Mouse (Mus musculus): ENCODE measurements around the gene Nexmif. TPM values are rescaled to one million over a fixed set of nuclear protein-coding genes. Genes with fewer than 3 reads are reported as not detected.
A peak's percentile ranks its signal among the peaks of the same experiment; 100 is the strongest.
"Not testable (repeated sequence)": the region's sequence is repeated elsewhere in the genome, so short reads cannot be mapped to it uniquely, and the experiment has no call there.

The Nexmif gene
- polyA plus RNA-seq (2016; fragmentation: Nextera tagmentation; extraction: Ambion mirVana): 0.50 and 0.52 TPM in 2 replicates

DNA sequence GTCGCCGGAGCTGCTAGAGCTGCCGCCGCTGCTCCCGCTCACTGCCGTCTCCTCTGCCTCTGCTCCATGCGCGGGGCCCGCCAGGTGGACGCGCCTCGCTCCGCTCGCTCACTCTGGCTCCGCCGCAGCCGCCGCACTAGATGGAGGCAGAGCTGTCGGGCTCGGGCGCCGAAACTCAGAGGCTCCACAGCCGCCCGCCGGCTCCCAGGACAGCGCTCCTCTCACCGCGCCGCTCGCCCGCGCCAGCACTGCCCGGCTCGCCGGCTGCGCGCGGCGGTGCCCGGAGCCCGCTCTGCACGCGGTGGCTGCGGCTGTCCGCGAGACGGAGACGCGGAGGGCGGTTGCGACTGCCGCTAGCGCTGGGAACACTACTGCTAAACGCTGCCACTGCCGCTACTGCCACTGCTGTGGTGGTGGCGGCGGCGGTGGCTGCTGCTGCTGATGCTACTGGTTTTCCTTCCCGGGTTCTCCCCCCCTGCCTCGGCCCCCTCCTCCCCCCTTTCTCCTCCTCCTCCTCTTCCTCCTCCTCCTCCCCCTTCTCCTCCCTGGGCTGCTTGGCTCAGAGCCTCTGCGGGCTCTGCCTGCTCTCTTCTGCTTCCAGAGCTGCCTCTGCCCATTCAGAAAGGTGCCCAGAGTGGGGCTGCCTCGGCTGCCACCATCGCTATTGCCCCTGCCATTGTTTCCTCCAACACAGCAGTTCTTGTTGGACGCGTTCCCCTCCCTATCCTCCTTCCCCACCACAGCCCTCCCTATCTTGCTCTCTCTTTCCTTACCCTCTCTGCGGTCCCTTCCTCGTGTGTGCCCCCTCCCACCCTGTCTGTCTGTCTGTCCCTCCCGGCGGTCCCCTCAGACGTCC, at the start of gene Nexmif:
Gene Nexmif (minus strand): TSS at position 450 of the 856 bp plus-strand sequence.
- no peaks in the 10 kb centered on the region for H3K36me3 ChIP-seq (replicated peaks)
- 24% methylated on average over 70 of the region's 70 CpGs for WGBS
- peak within 1 kb of the TSS; percentile 75 for H3K27ac ChIP-seq (replicated peaks)
- peak; percentile 60 for DNase-seq (ENCODE audit: low spot score)
- H3K4me1 ChIP-seq: peaks cover 6% of the 10 kb centered on the region; the same call in 1 of the 2 replicates
- H3K9me3 ChIP-seq: peaks cover 12% of the 10 kb centered on the region; the same call in 1 of the 2 replicates
- peaks cover 89% of the 10 kb centered on the region for H3K27me3 ChIP-seq (replicated peaks; ENCODE audit: low read depth, poor library complexity, severe bottlenecking)
- H3K4me3 ChIP-seq: peak within 1 kb of the TSS; percentile 62

DNA sequence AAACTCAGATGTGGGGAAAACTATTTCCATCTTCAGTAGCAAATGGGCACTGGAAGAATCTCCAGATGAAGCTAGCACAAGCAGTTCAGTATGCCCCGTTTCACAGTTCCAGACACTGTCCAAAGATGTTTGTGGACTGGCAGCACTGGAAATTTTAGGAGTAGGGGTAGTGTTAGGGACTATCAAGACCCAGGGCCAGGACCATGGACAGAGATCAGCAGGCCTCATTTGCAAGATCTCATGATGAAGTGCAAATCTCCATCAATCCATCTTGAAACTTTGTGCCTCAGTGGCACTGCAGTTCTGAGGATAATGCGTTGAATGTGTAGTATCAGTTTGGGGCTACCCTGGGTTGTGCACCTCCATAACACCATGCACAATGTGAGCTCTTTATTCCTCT, 7.7 kb upstream of the Nexmif start:
- H3K4me3 ChIP-seq: no peak overlapping the region
- H3K4me1 ChIP-seq: no peaks in the 10 kb centered on the region
- DNase-seq (ENCODE audit: low spot score): peak; percentile 45
- peaks cover 43% of the 10 kb centered on the region for H3K27me3 ChIP-seq (replicated peaks; ENCODE audit: low read depth, poor library complexity, severe bottlenecking)
- no peaks in the 10 kb centered on the region for H3K9me3 ChIP-seq
- WGBS: 75% methylated on average over 2 of the region's 2 CpGs
- no peaks in the 10 kb centered on the region for H3K36me3 ChIP-seq (replicated peaks)
- no peak overlapping the region for H3K27ac ChIP-seq (replicated peaks)

DNA sequence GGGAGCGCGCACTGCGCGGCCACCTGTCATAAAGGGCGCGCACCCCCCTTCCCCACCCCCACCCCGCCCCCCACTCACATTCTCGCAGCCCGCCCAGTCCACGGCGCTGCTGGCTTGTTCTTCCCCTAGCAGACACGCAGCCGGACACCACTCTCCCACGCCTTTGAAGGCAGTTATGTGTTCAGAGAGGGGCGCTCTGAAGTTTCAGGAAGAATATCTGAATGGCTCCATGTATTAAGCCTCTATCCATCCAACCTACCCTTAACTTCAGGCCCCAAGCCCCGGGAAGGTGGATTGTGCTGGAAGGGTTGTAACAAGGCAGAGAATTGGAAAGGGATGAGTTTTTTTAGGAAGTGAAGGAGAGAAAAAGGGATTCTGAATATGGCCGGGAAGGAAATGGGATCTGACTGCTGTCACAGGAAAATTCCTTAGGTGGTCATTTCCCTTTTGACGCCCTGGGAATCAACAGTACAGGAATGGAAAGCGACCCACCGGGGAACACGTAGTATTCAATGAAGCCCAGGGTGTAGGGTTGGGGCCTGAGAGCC, 681 bp upstream of the Nexmif start:
- DNase-seq (ENCODE audit: low spot score): peak; percentile 14
- Histone ChIP-seq H3K4me1 (peaks cover 6% of the 10 kb centered on the region; the same call in 1 of the 2 replicates), H3K27ac (replicated peaks) (no peak overlapping the region), H3K9me3 (peaks cover 12% of the 10 kb centered on the region; the same call in 1 of the 2 replicates), H3K36me3 (replicated peaks) (no peaks in the 10 kb centered on the region), H3K4me3 (peak overlapping the region; percentile 62), H3K27me3 (replicated peaks; ENCODE audit: low read depth, poor library complexity, severe bottlenecking) (peaks cover 89% of the 10 kb centered on the region)
- 34% methylated on average over 21 of the region's 21 CpGs for WGBS

DNA sequence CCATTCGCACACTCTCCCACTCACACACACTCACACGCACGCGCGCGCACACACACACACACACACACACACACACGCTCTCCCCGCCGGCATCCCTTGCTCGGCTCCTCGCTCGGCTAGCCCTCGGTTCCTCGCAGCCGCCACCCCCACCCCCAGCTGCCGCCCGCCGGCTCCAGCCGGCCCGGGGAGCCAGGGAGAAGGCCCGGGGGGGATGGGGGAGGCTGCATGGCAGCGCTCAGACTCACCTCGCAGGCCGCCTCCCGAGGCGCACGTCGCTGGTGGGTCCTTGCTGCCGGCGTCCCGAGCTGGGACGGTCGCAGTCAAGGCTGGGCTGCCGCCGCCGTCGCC, 623 bp downstream of the Nexmif start:
- H3K4me3 ChIP-seq: peak overlapping the region; percentile 62
- H3K36me3 ChIP-seq (replicated peaks): no peaks in the 10 kb centered on the region
- peaks cover 94% of the 10 kb centered on the region for H3K27me3 ChIP-seq (replicated peaks; ENCODE audit: low read depth, poor library complexity, severe bottlenecking)
- H3K4me1 ChIP-seq: peaks cover 6% of the 10 kb centered on the region; the same call in 1 of the 2 replicates
- 22% methylated on average over 37 of the region's 37 CpGs for WGBS
- H3K27ac ChIP-seq (replicated peaks): peak overlapping the region; percentile 75
- H3K9me3 ChIP-seq: peaks cover 12% of the 10 kb centered on the region; the same call in 1 of the 2 replicates
- DNase-seq (ENCODE audit: low spot score): peak; percentile 66

DNA sequence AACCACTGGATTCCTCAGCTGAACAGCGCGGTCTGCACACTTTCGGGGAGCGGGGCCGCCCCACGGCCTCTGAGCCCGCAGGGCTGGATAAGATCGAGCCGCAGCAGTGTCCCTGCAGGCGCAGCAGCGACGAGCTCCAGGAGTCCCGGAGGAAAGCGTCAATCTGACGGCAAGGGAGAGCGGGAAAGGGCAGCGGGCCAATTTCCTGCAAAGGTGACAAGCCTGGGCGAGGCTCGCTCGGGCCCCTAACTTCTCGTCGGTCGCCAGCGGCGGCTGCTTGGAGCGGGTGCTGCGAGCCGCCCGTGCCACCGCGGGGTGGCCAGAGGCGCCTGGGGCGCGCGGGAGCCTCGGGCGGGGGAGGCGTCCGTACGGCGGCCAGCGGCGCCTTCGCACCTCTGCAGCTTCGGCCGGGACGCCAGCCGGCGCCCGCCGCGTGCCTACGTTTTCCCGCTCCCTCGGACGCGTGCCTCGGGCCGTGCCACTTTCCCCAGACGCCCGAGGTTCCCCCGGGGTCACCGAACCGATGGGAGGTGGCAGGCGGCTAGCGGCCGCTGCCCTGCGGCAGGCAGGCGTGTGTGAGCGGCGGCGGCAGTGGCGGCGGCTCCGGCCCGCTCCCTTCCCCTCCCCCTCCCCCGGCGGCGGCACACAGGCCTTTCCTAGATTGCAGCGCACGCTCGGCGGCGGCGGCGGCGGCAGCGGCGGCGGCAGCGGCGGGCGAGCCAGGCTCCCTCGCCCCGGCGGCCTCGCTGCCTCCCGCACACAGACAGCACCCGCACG, 1.2 kb downstream of the Nexmif start:
- peak; percentile 52 for DNase-seq (ENCODE audit: low spot score)
- WGBS: 33% methylated on average over 99 of the region's 100 CpGs
- peaks cover 98% of the 10 kb centered on the region for H3K27me3 ChIP-seq (replicated peaks; ENCODE audit: low read depth, poor library complexity, severe bottlenecking)

DNA sequence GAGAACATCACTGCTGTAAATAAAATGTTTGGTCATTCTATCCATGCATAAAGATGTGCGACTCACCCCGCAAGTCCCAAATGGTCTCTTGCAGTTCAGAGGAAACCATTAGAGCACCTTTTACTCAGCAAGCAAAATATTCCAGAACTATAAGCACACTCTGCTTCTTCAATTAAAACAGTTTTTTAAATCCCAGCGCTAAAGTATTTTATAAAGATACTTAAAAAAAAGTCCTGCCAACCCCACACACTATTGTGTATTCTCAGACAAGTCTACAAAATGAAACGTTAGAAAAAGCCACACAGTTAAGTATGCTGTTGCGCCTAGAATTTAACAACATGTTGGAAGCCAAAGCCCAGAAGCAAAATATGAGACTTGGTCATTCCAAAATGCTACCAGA, 1.9 kb downstream of the Nexmif start:
- WGBS: 50% methylated on average over 5 of the region's 5 CpGs
- Histone ChIP-seq H3K9me3 (peaks cover 12% of the 10 kb centered on the region; the same call in 1 of the 2 replicates), H3K36me3 (replicated peaks) (no peaks in the 10 kb centered on the region), H3K4me1 (peaks cover 6% of the 10 kb centered on the region; the same call in 1 of the 2 replicates), H3K27me3 (replicated peaks; ENCODE audit: low read depth, poor library complexity, severe bottlenecking) (peaks cover 100% of the 10 kb centered on the region), H3K27ac (replicated peaks) (no peak overlapping the region), H3K4me3 (peak overlapping the region; percentile 62; the same call in 1 of the 2 replicates)
- DNase-seq (ENCODE audit: low spot score): no peak

More for the DNA sequence above, 1.2 kb downstream of the Nexmif start:
- Histone ChIP-seq H3K27ac (replicated peaks) (peak overlapping the region; percentile 75), H3K9me3 (peaks cover 12% of the 10 kb centered on the region; the same call in 1 of the 2 replicates), H3K4me3 (peak overlapping the region; percentile 62), H3K36me3 (replicated peaks) (no peaks in the 10 kb centered on the region), H3K4me1 (peaks cover 6% of the 10 kb centered on the region; the same call in 1 of the 2 replicates)

DNA sequence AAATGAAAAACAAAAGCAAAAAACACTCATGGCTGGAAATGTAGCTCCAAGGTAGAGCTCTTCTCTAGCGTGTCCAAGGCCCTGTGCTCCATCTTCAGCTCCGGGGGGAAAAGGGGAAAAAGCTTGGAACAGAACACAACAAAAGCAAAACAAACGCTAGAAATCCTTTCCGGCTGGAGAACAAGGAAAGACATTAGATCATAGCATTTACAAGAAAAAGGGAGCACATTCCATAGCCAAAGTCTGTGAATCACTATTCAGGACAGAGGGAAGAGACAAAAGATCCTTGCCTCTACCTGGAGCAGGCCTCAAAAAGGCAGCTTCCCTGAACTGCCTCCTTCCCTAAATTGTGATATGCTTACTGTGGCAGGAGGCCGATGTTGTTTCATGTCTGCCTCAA, 4.4 kb downstream of the Nexmif start:
- WGBS: 49% methylated on average over 5 of the region's 5 CpGs
- no peak overlapping the region for H3K4me3 ChIP-seq
- peaks cover 88% of the 10 kb centered on the region for H3K27me3 ChIP-seq (replicated peaks; ENCODE audit: low read depth, poor library complexity, severe bottlenecking)

DNA sequence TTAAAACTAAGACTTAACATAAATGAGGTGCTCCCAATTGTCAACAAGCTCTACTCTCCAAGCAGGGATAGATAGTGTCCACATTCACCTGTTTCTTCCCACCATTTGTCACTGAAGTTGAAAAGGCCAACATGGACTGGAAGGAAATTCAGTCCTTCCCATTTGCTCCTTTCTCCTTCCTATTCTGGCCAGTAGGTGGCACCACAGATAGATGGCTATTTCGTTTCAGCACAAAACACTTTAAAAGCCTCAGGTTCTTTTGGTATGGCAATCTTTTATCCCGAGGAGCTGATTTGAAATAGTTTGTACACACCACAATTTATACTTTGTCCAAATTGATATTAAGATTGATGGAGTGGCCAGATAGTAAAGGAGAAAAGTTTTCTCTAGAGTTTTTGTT, 21.7 kb downstream of the Nexmif start:
- peak; percentile 17 for DNase-seq (ENCODE audit: low spot score)
- Histone ChIP-seq H3K4me3 (no peak overlapping the region), H3K27me3 (replicated peaks; ENCODE audit: low read depth, poor library complexity, severe bottlenecking) (peaks cover 56% of the 10 kb centered on the region), H3K4me1 (no peaks in the 10 kb centered on the region), H3K36me3 (replicated peaks) (no peaks in the 10 kb centered on the region), H3K9me3 (no peaks in the 10 kb centered on the region), H3K27ac (replicated peaks) (no peak overlapping the region)
- WGBS: 35% methylated on average over 2 of the region's 2 CpGs

More for the DNA sequence above, 4.4 kb downstream of the Nexmif start:
- no peak overlapping the region for H3K27ac ChIP-seq (replicated peaks)
- H3K36me3 ChIP-seq (replicated peaks): no peaks in the 10 kb centered on the region
- peaks cover 6% of the 10 kb centered on the region; the same call in 1 of the 2 replicates for H3K4me1 ChIP-seq
- DNase-seq (ENCODE audit: low spot score): no peak
- H3K9me3 ChIP-seq: peaks cover 12% of the 10 kb centered on the region; the same call in 1 of the 2 replicates

DNA sequence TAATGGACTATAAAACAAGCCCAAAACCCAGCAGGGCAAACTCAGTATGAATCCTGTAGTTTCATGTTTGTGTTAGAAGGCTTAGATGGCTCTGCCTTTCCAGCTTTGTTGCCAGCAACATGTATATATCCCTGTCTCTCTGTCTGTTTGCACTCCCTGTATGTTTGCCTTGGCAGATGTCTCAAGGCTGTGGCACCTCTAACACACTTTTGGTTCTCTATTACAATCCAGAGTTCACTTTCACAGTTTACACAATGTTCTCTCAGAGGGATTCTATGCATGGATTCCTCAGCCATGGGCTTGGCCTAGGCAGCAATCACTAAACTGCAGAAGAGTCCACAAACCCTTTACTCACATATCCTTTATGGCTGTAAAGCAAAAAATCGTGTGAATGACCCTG, 50.9 kb downstream of the Nexmif start:
- Histone ChIP-seq H3K4me1 (no peaks in the 10 kb centered on the region), H3K27me3 (replicated peaks; ENCODE audit: low read depth, poor library complexity, severe bottlenecking) (peaks cover 73% of the 10 kb centered on the region), H3K9me3 (no peaks in the 10 kb centered on the region), H3K36me3 (replicated peaks) (no peaks in the 10 kb centered on the region), H3K4me3 (no peak overlapping the region), H3K27ac (replicated peaks) (no peak overlapping the region)
- DNase-seq (ENCODE audit: low spot score): no peak
- WGBS: 51% methylated on average over 1 of the region's 1 CpGs

DNA sequence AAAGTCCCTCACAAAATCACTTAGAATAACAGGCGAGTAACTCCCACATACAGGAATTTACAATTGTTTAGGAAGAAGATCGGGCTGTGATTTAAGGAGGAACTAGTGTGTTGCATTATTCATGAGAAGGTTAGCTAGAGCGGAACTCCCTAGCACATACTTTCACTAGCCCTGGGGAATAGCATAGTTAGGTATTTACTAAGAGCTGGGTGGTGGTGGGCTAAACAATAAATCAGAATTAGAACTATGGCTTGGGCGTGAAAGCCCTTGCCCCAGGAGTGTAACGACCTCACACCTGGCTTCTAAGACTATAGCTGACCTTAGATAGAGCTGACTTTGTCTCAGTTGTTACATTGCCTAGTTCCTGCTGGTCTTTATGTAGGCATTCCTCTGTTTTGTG, 85.7 kb downstream of the Nexmif start:
- not testable (repeated sequence) for H3K4me1 ChIP-seq; H3K27ac ChIP-seq (replicated peaks); H3K9me3 ChIP-seq; H3K4me3 ChIP-seq; DNase-seq (ENCODE audit: low spot score); H3K36me3 ChIP-seq (replicated peaks)
- WGBS: 87% methylated on average over 5 of the region's 5 CpGs
- peaks cover 45% of the 10 kb centered on the region for H3K27me3 ChIP-seq (replicated peaks; ENCODE audit: low read depth, poor library complexity, severe bottlenecking)

DNA sequence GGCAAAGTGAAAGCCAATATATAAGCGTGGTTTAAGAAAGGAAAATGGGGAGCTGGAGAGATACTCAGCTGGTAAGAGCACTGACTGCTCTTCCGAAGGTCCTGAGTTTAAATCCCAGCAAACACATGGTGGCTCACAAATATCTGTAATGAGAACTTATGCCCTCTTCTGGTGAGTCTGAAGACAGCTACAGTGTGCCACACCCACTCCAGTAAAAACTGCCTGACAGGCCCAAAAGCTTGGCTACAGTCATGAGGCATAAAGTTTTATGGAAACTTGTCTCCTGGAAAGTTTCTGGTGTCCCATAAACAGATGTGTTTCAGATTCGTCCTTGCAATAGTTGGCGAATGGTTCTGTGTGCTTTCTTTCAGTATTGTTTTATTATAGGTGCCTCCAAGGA, 86.4 kb downstream of the Nexmif start:
- 65% methylated on average over 4 of the region's 4 CpGs for WGBS
- Histone ChIP-seq H3K36me3 (replicated peaks) (no peaks in the 10 kb centered on the region), H3K27ac (replicated peaks) (no peak overlapping the region), H3K4me1 (no peaks in the 10 kb centered on the region), H3K27me3 (replicated peaks; ENCODE audit: low read depth, poor library complexity, severe bottlenecking) (peaks cover 47% of the 10 kb centered on the region), H3K9me3 (no peaks in the 10 kb centered on the region), H3K4me3 (no peak overlapping the region)
- no peak for DNase-seq (ENCODE audit: low spot score)

DNA sequence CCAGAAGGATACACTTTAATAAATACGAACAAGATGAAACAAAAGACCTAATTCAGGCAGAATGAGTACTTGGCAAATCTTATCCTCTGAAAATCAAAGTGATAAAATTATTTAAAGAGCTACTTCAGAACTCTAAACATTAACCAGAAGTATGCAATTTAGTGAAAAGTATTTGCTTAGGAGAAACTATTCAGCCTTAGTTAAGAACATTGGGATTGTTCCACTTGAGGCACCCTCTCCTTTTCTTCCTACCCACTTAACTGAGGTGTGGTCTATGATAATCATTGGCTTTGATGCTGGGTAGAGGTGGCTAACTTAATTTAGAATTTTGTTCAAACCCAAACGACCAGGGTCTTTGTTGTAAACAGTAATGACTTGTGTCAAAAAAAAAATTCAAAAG, 146.1 kb downstream of the Nexmif start:
- Histone ChIP-seq H3K27me3 (replicated peaks; ENCODE audit: low read depth, poor library complexity, severe bottlenecking) (peaks cover 52% of the 10 kb centered on the region), H3K9me3 (no peaks in the 10 kb centered on the region), H3K4me3 (no peak overlapping the region), H3K4me1 (no peaks in the 10 kb centered on the region), H3K36me3 (replicated peaks) (no peaks in the 10 kb centered on the region), H3K27ac (replicated peaks) (no peak overlapping the region)
- no peak for DNase-seq (ENCODE audit: low spot score)
- 63% methylated on average over 2 of the region's 2 CpGs for WGBS
